Mouse (Mus musculus): ENCODE data around the gene St6gal1. TPM values are rescaled to one million over a fixed set of nuclear protein-coding genes. Genes with fewer than 3 reads are reported as not detected.
A peak's percentile ranks its signal among the peaks of the same experiment; 100 is the strongest.

The St6gal1 gene
- total RNA-seq, 1 experiment, result 7.2 TPM

GRCm38 (mm10) chr16:23225069-23225721, 655 bp downstream of the St6gal1 start:
- TF ChIP-seq HCFC1 (IDR thresholded peaks at IDR 0.05; ENCODE audit: borderline replicate concordance, insufficient read depth, low read length) (no peak), MAFK (IDR thresholded peaks at IDR 0.05; ENCODE audit: insufficient read depth, low read depth, low read length) (no peak), ZC3H11A (IDR thresholded peaks at IDR 0.05; ENCODE audit: borderline replicate concordance, low read depth, low read length) (no peak), ZNF384 (IDR thresholded peaks at IDR 0.05; ENCODE audit: low read depth, low read length) (no peak), CHD2 (IDR thresholded peaks at IDR 0.05; ENCODE audit: low read depth, low read length) (no peak)
- Histone ChIP-seq H3K36me3 (ENCODE audit: control insufficient read depth, insufficient read depth, low read length, poor library complexity, severe bottlenecking) (no peaks in the 10 kb centered on the region; the same call in 1 of the 2 replicates), H3K9ac (ENCODE audit: insufficient read depth, low read depth, low read length, poor library complexity, severe bottlenecking) (peak overlapping the region; percentile 67), H3K4me3 (ENCODE audit: insufficient read depth in 1 of 2, low read depth in 1 of 2, low read length in 2 of 2, poor library complexity in 1 of 2, severe bottlenecking in 1 of 2) (peak overlapping the region; percentile 79 to 93), H3K9me3 (ENCODE audit: control insufficient read depth, insufficient read depth, low read depth, low read length) (no peaks in the 10 kb centered on the region), H3K27ac (ENCODE audit: insufficient read depth, low read depth, low read length, poor library complexity, severe bottlenecking) (no peak overlapping the region), H3K4me1 (ENCODE audit: control insufficient read depth in 2 of 2, insufficient read depth in 2 of 2, low read length in 2 of 2, poor library complexity in 1 of 2) (peaks cover 9 to 13% of the 10 kb centered on the region in 2 experiments)
- DNase-seq (ENCODE audit: low read depth, low spot score), result no peak
- in situ Hi-C loops (cut with MboI; ENCODE audit: low sequenced_read_pairs in 2 of 2, unreplicated experiment in 2 of 2), result no loop called here

GRCm38 (mm10) chr16:23225821-23226600, 1.5 kb downstream of the St6gal1 start:
- no peak for DNase-seq (ENCODE audit: low read depth, low spot score)
- no peak overlapping the region for H3K27ac ChIP-seq (ENCODE audit: insufficient read depth, low read depth, low read length, poor library complexity, severe bottlenecking)
- peak overlapping the region; percentile 2; the same call in 1 of the 2 replicates for H3K9ac ChIP-seq (ENCODE audit: insufficient read depth, low read depth, low read length, poor library complexity, severe bottlenecking)
- H3K9me3 ChIP-seq (ENCODE audit: control insufficient read depth, insufficient read depth, low read depth, low read length), result no peaks in the 10 kb centered on the region
- H3K36me3 ChIP-seq (ENCODE audit: control insufficient read depth, insufficient read depth, low read length, poor library complexity, severe bottlenecking), result no peaks in the 10 kb centered on the region; the same call in 1 of the 2 replicates
- in situ Hi-C loops (cut with MboI; ENCODE audit: low sequenced_read_pairs in 2 of 2, unreplicated experiment in 2 of 2), result no loop called here
- H3K4me1 ChIP-seq (ENCODE audit: control insufficient read depth in 2 of 2, insufficient read depth in 2 of 2, low read length in 2 of 2, poor library complexity in 1 of 2), result peaks cover 9 to 13% of the 10 kb centered on the region in 2 experiments
- H3K4me3 ChIP-seq (ENCODE audit: insufficient read depth in 1 of 2, low read depth in 1 of 2, low read length in 2 of 2, poor library complexity in 1 of 2, severe bottlenecking in 1 of 2), result peak overlapping the region; percentile 79 to 93
- no peak for TF ChIP-seq CHD2 (IDR thresholded peaks at IDR 0.05; ENCODE audit: low read depth, low read length)
- no peak for TF ChIP-seq MAFK (IDR thresholded peaks at IDR 0.05; ENCODE audit: insufficient read depth, low read depth, low read length)
- no peak for TF ChIP-seq ZNF384 (IDR thresholded peaks at IDR 0.05; ENCODE audit: low read depth, low read length)

- Histone ChIP-seq H3K9ac (ENCODE audit: insufficient read depth, low read depth, low read length, poor library complexity, severe bottlenecking) (no peak overlapping the region), H3K4me1 (ENCODE audit: control insufficient read depth in 2 of 2, insufficient read depth in 2 of 2, low read length in 2 of 2, poor library complexity in 1 of 2) (peaks cover 9 to 20% of the 10 kb centered on the region in 2 experiments), H3K27ac (ENCODE audit: insufficient read depth, low read depth, low read length, poor library complexity, severe bottlenecking) (no peak overlapping the region), H3K36me3 (ENCODE audit: control insufficient read depth, insufficient read depth, low read length, poor library complexity, severe bottlenecking) (no peaks in the 10 kb centered on the region; the same call in 1 of the 2 replicates), H3K9me3 (ENCODE audit: control insufficient read depth, insufficient read depth, low read depth, low read length) (no peaks in the 10 kb centered on the region), H3K4me3 (ENCODE audit: insufficient read depth in 1 of 2, low read depth in 1 of 2, low read length in 2 of 2, poor library complexity in 1 of 2, severe bottlenecking in 1 of 2) (peak overlapping the region; percentile 79 to 93; a peak in 2 of 4 replicates)
- no peak for DNase-seq (ENCODE audit: low read depth, low spot score)
- in situ Hi-C loops (cut with MboI; ENCODE audit: low sequenced_read_pairs in 2 of 2, unreplicated experiment in 2 of 2), result no loop called here
- no peak for TF ChIP-seq HCFC1 (IDR thresholded peaks at IDR 0.05; ENCODE audit: borderline replicate concordance, insufficient read depth, low read length)
- no peak for TF ChIP-seq MAFK (IDR thresholded peaks at IDR 0.05; ENCODE audit: insufficient read depth, low read depth, low read length)
- TF ChIP-seq ZNF384 (IDR thresholded peaks at IDR 0.05; ENCODE audit: low read depth, low read length), result no peak
- no peak for TF ChIP-seq ZC3H11A (IDR thresholded peaks at IDR 0.05; ENCODE audit: borderline replicate concordance, low read depth, low read length)
- no peak for TF ChIP-seq CHD2 (IDR thresholded peaks at IDR 0.05; ENCODE audit: low read depth, low read length)
Measured at GRCm38 (mm10) chr16:23226601-23227351, 2.2 kb downstream of the St6gal1 start.

- H3K4me3 ChIP-seq (ENCODE audit: insufficient read depth in 1 of 2, low read depth in 1 of 2, low read length in 2 of 2, poor library complexity in 1 of 2, severe bottlenecking in 1 of 2), result no peak overlapping the region
- TF ChIP-seq MAFK (IDR thresholded peaks at IDR 0.05; ENCODE audit: insufficient read depth, low read depth, low read length) (no peak), HCFC1 (IDR thresholded peaks at IDR 0.05; ENCODE audit: borderline replicate concordance, insufficient read depth, low read length) (no peak), ZC3H11A (IDR thresholded peaks at IDR 0.05; ENCODE audit: borderline replicate concordance, low read depth, low read length) (no peak), CHD2 (IDR thresholded peaks at IDR 0.05; ENCODE audit: low read depth, low read length) (no peak), ZNF384 (IDR thresholded peaks at IDR 0.05; ENCODE audit: low read depth, low read length) (no peak)
Measured at GRCm38 (mm10) chr16:23227851-23228250, 3.3 kb downstream of the St6gal1 start.

More at GRCm38 (mm10) chr16:23227851-23228250, 3.3 kb downstream of the St6gal1 start:
- no peak overlapping the region for H3K9ac ChIP-seq (ENCODE audit: insufficient read depth, low read depth, low read length, poor library complexity, severe bottlenecking)
- no peaks in the 10 kb centered on the region for H3K9me3 ChIP-seq (ENCODE audit: control insufficient read depth, insufficient read depth, low read depth, low read length)
- DNase-seq (ENCODE audit: low read depth, low spot score), result no peak
- no peaks in the 10 kb centered on the region; the same call in 1 of the 2 replicates for H3K36me3 ChIP-seq (ENCODE audit: control insufficient read depth, insufficient read depth, low read length, poor library complexity, severe bottlenecking)
- in situ Hi-C loops (cut with MboI; ENCODE audit: low sequenced_read_pairs in 2 of 2, unreplicated experiment in 2 of 2), result no loop called here
- H3K4me1 ChIP-seq (ENCODE audit: control insufficient read depth in 2 of 2, insufficient read depth in 2 of 2, low read length in 2 of 2, poor library complexity in 1 of 2), result peaks cover 9 to 20% of the 10 kb centered on the region in 2 experiments
- H3K27ac ChIP-seq (ENCODE audit: insufficient read depth, low read depth, low read length, poor library complexity, severe bottlenecking), result no peak overlapping the region
